Mouse (Mus musculus): ENCODE measurements around the gene Gm2564. TPM values are rescaled to one million over a fixed set of nuclear protein-coding genes. Genes with fewer than 3 reads are reported as not detected.

Gm2564 gene
- total and polyA plus RNA-seq, 3 experiments, result 0.13 TPM; not detected in 2

Other genes with a start within 250 kb of the Gm2564 start
- gene Gm21586, start 190.3 kb upstream of the Gm2564 start, total RNA-seq (2012; rRNA removed), result not detected in 2 replicates
- under 1 TPM in 1 of 2 experiments, not detected in 1; 0.33 TPM for gene Gm21586, start 190.3 kb upstream of the Gm2564 start, polyA plus RNA-seq (2012; ENCODE audit: insufficient read depth in 1 of 2, insufficient read length in 2 of 2, low read depth in 1 of 2, low replicate concordance in 2 of 2, missing spikeins in 1 of 2)
- not detected in 2 replicates for gene Gm2163, start 163.0 kb upstream of the Gm2564 start, total RNA-seq (2012; rRNA removed)
- gene Gm2163, start 163.0 kb upstream of the Gm2564 start, polyA plus RNA-seq (2012; ENCODE audit: insufficient read depth in 1 of 2, insufficient read length in 2 of 2, low read depth in 1 of 2, low replicate concordance in 2 of 2, missing spikeins in 1 of 2), result not detected
- gene Fam205a2, start 101.5 kb upstream of the Gm2564 start, total RNA-seq (2012; rRNA removed), result not detected in 2 replicates
- not detected for gene Fam205a2, start 101.5 kb upstream of the Gm2564 start, polyA plus RNA-seq (2012; ENCODE audit: insufficient read depth in 1 of 2, insufficient read length in 2 of 2, low read depth in 1 of 2, low replicate concordance in 2 of 2, missing spikeins in 1 of 2)
- gene Gm10591, start 17.5 kb upstream of the Gm2564 start, total RNA-seq (2012; rRNA removed), result not detected in 2 replicates
- gene Gm10591, start 17.5 kb upstream of the Gm2564 start, polyA plus RNA-seq (2012; ENCODE audit: insufficient read depth in 1 of 2, insufficient read length in 2 of 2, low read depth in 1 of 2, low replicate concordance in 2 of 2, missing spikeins in 1 of 2), result not detected
- not detected in 2 replicates for gene Ccl27b, start 25.5 kb downstream of the Gm2564 start, total RNA-seq (2012; rRNA removed)
- not detected for gene Ccl27b, start 25.5 kb downstream of the Gm2564 start, polyA plus RNA-seq (2012; ENCODE audit: insufficient read depth in 1 of 2, insufficient read length in 2 of 2, low read depth in 1 of 2, low replicate concordance in 2 of 2, missing spikeins in 1 of 2)
- gene Il11ra2, start 32.2 kb downstream of the Gm2564 start, total RNA-seq (2012; rRNA removed), result not detected in 2 replicates
- under 1 TPM in 1 of 2 experiments, not detected in 1; 0.06 TPM for gene Il11ra2, start 32.2 kb downstream of the Gm2564 start, polyA plus RNA-seq (2012; ENCODE audit: insufficient read depth in 1 of 2, insufficient read length in 2 of 2, low read depth in 1 of 2, low replicate concordance in 2 of 2, missing spikeins in 1 of 2)
- gene 4930578G10Rik, start 105.8 kb downstream of the Gm2564 start, total RNA-seq (2012; rRNA removed), result not detected in 2 replicates
- not detected for gene 4930578G10Rik, start 105.8 kb downstream of the Gm2564 start, polyA plus RNA-seq (2012; ENCODE audit: insufficient read depth in 1 of 2, insufficient read length in 2 of 2, low read depth in 1 of 2, low replicate concordance in 2 of 2, missing spikeins in 1 of 2)
- gene Ccl19, start 126.9 kb downstream of the Gm2564 start, total RNA-seq (2012; rRNA removed), result not detected in 2 replicates
- gene Ccl19, start 126.9 kb downstream of the Gm2564 start, polyA plus RNA-seq (2012; ENCODE audit: insufficient read depth in 1 of 2, insufficient read length in 2 of 2, low read depth in 1 of 2, low replicate concordance in 2 of 2, missing spikeins in 1 of 2), result under 1 TPM in 1 of 2 experiments, not detected in 1; 0.10 TPM
- gene Ccl21a, start 144.3 kb downstream of the Gm2564 start, total RNA-seq (2012; rRNA removed), result not detected in 2 replicates
- not detected for gene Ccl21a, start 144.3 kb downstream of the Gm2564 start, polyA plus RNA-seq (2012; ENCODE audit: insufficient read depth in 1 of 2, insufficient read length in 2 of 2, low read depth in 1 of 2, low replicate concordance in 2 of 2, missing spikeins in 1 of 2)
- not detected in 2 replicates for gene Fam205a1, start 224.2 kb downstream of the Gm2564 start, total RNA-seq (2012; rRNA removed)
- under 1 TPM in 1 of 2 experiments, not detected in 1; 0.01 TPM for gene Fam205a1, start 224.2 kb downstream of the Gm2564 start, polyA plus RNA-seq (2012; ENCODE audit: insufficient read depth in 1 of 2, insufficient read length in 2 of 2, low read depth in 1 of 2, low replicate concordance in 2 of 2, missing spikeins in 1 of 2)
- not detected in 2 replicates for gene Gm12394, start 227.1 kb downstream of the Gm2564 start, total RNA-seq (2012; rRNA removed)
- under 1 TPM in 1 of 2 experiments, not detected in 1; 0.10 TPM for gene Gm12394, start 227.1 kb downstream of the Gm2564 start, polyA plus RNA-seq (2012; ENCODE audit: insufficient read depth in 1 of 2, insufficient read length in 2 of 2, low read depth in 1 of 2, low replicate concordance in 2 of 2, missing spikeins in 1 of 2)
- not detected in 2 replicates for gene Fam205c, start 244.5 kb downstream of the Gm2564 start, total RNA-seq (2012; rRNA removed)
- gene Fam205c, start 244.5 kb downstream of the Gm2564 start, polyA plus RNA-seq (2012; ENCODE audit: insufficient read depth in 1 of 2, insufficient read length in 2 of 2, low read depth in 1 of 2, low replicate concordance in 2 of 2, missing spikeins in 1 of 2), result not detected

All from MEL (cell line).